Mouse (Mus musculus): Measurements from ENCODE around the gene Fam129b.

DNA sequence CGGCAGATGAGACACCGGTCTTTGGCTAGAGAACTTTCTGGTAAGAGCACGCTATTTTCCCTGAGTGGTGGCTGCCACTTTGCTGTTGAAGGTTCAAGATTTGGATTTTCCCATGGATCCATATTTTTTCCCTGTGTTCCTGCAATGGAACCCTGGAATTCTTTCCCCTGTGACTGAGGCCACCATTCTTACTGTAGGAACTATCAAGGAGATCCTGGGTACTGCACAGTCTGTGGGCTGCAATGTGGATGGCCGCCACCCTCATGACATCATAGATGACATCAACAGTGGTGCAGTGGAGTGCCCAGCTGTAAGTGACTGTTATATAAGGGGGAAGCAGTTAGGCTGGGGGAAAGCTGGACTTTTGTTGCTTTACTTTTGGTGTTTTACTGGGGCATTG lies 87.6 kb downstream of the Fam129b start:
- no peak for TF ChIP-seq TAL1 (IDR thresholded peaks at IDR 0.05; ENCODE audit: low read length)
- no peak for TF ChIP-seq CTCF (IDR thresholded peaks at IDR 0.05 in 2 of 3, conservative IDR thresholded peaks at IDR 0.05 in 1 of 3; ENCODE audit: control insufficient read depth in 1 of 3, insufficient read depth in 1 of 3, low read depth in 2 of 3, low read length in 3 of 3, poor library complexity in 1 of 3, severe bottlenecking in 1 of 3)
- 0 out of 2 replicates have a peak, but pooled peaks have one; percentile 50 for TF ChIP-seq SIN3A (IDR thresholded peaks at IDR 0.05; ENCODE audit: low read length)
